Mouse (Mus musculus) heart, embryonic 15.5 days (tissue): ENCODE results near the gene Fscn3. TPM values are rescaled to one million over a fixed set of nuclear protein-coding genes. Genes with fewer than 3 reads are reported as not detected.

ENCODE experiments used
- polyA plus RNA-seq: library from polyadenylated mRNA; unstranded; fragments of >200 nt; fragmentation: Nextera tagmentation; extraction: Ambion mirVana; gene quantifications from 2 replicates; pipeline ENCODE4 v1.2.1, GENCODE M21; 2015

Gene Fscn3
- polyA plus RNA-seq, 1 experiment from 2014 or later: not detected

Other genes starting within 250 kb of the Fscn3 start
- gene Zfp800, start 29.8 kb upstream of the Fscn3 start, polyA plus RNA-seq: 12.7 and 13.3 TPM in 2 replicates
- 231 and 273 TPM in 2 replicates for gene Arf5, start 4.2 kb upstream of the Fscn3 start, polyA plus RNA-seq
- gene Gcc1, start 601 bp downstream of the Fscn3 start, polyA plus RNA-seq: 5.9 and 9.1 TPM in 2 replicates
- not detected in 2 replicates for gene Pax4, start 21.6 kb downstream of the Fscn3 start, polyA plus RNA-seq
- 70.5 and 87.6 TPM in 2 replicates for gene Snd1, start 47.4 kb downstream of the Fscn3 start, polyA plus RNA-seq